Mouse (Mus musculus) megakaryocyte-erythroid progenitor cell, adult 5 weeks (primary cell): ENCODE results near the gene Ucn3. TPM values are rescaled to one million over a fixed set of nuclear protein-coding genes. Genes with fewer than 3 reads are reported as not detected.

ENCODE experiments used
- polyA plus RNA-seq: library from polyadenylated mRNA; stranded (reverse); fragments of >175 nt; gene quantifications from 2 replicates; pipeline ENCODE4 v1.2.3, GENCODE M21; 2012

Gene Ucn3
- polyA plus RNA-seq = not detected in 2 replicates

DNA sequence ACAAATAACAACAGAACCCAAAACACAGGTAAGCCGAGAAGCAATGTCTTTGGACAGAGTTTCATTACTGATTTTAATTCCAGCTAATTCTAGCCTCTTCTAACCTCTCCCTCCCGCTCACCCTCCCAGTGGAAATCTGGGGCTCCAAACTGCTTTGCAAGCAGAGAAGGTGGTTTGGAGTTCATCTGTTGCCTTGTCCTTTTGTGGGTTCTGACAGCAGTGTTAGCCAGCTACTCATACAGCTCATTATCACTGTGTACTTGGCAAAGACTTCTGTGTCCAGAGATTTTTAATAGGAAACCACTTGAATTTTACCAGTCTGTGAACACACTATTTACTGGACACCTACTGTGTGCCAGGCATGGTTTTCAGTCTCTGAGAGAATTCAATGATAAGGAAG, at the start of gene Ucn3:
Gene Ucn3, minus strand, starts transcription at position 101 of the 400 bp plus-strand sequence.

DNA sequence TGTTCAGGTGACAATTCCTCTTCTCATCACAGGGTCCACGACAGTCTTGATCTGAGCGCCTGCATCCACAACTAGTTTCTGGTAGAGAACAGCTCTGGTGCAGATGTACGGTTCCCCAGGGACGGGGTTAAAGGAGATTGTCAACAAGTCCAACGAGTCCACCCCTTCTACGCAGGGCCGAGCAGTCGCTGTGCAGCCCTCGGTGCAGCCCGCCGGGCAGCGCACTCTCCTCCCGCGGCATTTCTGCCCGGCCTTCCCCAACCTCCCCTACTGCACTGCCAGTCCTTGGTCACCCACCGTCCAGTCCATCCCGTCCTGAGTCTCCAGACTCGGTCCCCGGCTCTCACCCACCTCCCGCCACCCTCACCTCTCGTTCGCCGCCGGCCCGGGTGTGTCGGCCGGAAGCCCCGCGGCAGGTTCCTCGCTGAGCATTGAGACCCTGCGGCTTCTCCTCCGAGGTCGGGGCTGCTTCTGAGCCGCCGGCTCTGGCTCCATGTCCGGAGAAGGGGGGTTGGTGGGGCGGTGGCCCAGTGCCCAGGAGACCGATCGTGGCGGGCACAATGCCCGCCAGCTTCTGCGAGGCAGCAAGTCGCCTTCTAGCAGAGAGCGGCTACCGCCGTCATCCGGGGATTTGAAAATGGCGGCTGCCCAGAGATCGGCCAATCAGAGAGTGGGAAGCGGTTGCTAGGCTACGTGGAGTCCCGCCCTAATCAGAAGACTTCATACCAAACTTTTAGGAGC, 27.4 kb downstream of the Ucn3 start, which contains the start of the genes Net1 and Tubal3:
Gene Net1, minus strand, starts transcription at position 650 of the 741 bp plus-strand sequence.
Gene Tubal3, plus strand, starts transcription at position 704 of the 741 bp plus-strand sequence.

Other genes with a start within 250 kb of the Ucn3 start
- gene Calml3, start 141.0 kb downstream of the Ucn3 start, polyA plus RNA-seq = not detected in 2 replicates
- gene Calm4, start 107.6 kb downstream of the Ucn3 start, polyA plus RNA-seq = not detected in 2 replicates
- not detected in 2 replicates for gene Calm5, start 91.2 kb downstream of the Ucn3 start, polyA plus RNA-seq
- 46.3 and 50.9 TPM in 2 replicates for gene Net1, start 27.1 kb downstream of the Ucn3 start, polyA plus RNA-seq
- gene Tubal3, start 27.1 kb downstream of the Ucn3 start, polyA plus RNA-seq = not detected in 2 replicates
- gene Akr1c14, start 103.7 kb upstream of the Ucn3 start, polyA plus RNA-seq = not detected in 2 replicates
- not detected in 2 replicates for gene Akr1c18, start 205.3 kb upstream of the Ucn3 start, polyA plus RNA-seq
- gene Akr1c13, start 245.8 kb upstream of the Ucn3 start, polyA plus RNA-seq = 0.76 and 0.99 TPM in 2 replicates